Mouse (Mus musculus) ES-Bruce4 (cell line): ENCODE results near the gene Hist1h2bj. TPM values are rescaled to one million over a fixed set of nuclear protein-coding genes. Genes with fewer than 3 reads are reported as not detected.
A peak's percentile ranks its signal among the peaks of the same experiment; 100 is the strongest.
"Not testable (repeated sequence)": the region's sequence is repeated elsewhere in the genome, so short reads cannot be mapped to it uniquely, and the experiment has no call there.

Experiments
- H3K27ac ChIP-seq: 2 replicates; pipeline ENCODE4 v1.5.1; 2012; ENCODE audit warnings: low read length, inconsistent platforms; ENCODE audit not compliant: insufficient read depth
- H3K27me3 ChIP-seq: 2 replicates; pipeline ENCODE4 v1.6.1; 2012; ENCODE audit warnings: mild to moderate bottlenecking, low read length, inconsistent platforms; ENCODE audit not compliant: control insufficient read depth, poor library complexity, insufficient read depth, severe bottlenecking
- H3K36me3 ChIP-seq: 2 replicates; pipeline ENCODE4 v1.6.1; 2012; ENCODE audit warnings: inconsistent platforms, mild to moderate bottlenecking, low read length, moderate library complexity; ENCODE audit not compliant: control insufficient read depth, poor library complexity, insufficient read depth, severe bottlenecking
- H3K4me1 ChIP-seq: one replicate; pipeline ENCODE4 v1.8.1; 2011; ENCODE audit warnings: low read length; ENCODE audit not compliant: control insufficient read depth, insufficient read depth
- H3K4me3 ChIP-seq: 2 replicates; pipeline ENCODE4 v1.5.1; 2011; ENCODE audit warnings: low read depth, mild to moderate bottlenecking, low read length
- H3K9ac ChIP-seq: 2 replicates; pipeline ENCODE4 v1.6.1; 2012; ENCODE audit warnings: low read depth, mild to moderate bottlenecking, inconsistent platforms; ENCODE audit not compliant: poor library complexity, severe bottlenecking
- H3K9me3 ChIP-seq: replicated peaks from 2 replicates; pipeline ENCODE4 v1.6.1; 2012; ENCODE audit warnings: mild to moderate bottlenecking, low read length, inconsistent platforms; ENCODE audit not compliant: control insufficient read depth, poor library complexity, insufficient read depth, severe bottlenecking
- CTCF ChIP-seq: IDR thresholded peaks from one replicate; pipeline ENCODE4 v1.8.1; 2011; ENCODE audit warnings: low read depth, low read length
- EP300 ChIP-seq: IDR thresholded peaks from 2 replicates; pipeline ENCODE4 v1.6.1; 2011; ENCODE audit warnings: low read depth, low read length; ENCODE audit not compliant: insufficient read depth
- POLR2A ChIP-seq: IDR thresholded peaks from one replicate; pipeline ENCODE4 v1.8.1; 2011; ENCODE audit warnings: low read length; ENCODE audit not compliant: insufficient read depth
- polyA plus RNA-seq: library from polyadenylated mRNA; stranded (reverse); fragments of >200 nt; gene quantifications from 2 replicates; pipeline ENCODE4 v1.2.4, GENCODE M21; 2011; ENCODE audit warnings: low read depth; ENCODE audit not compliant: missing spikeins, insufficient read depth, insufficient read length

Gene Hist1h2bj
- 14.6 and 19.9 TPM in 2 replicates for polyA plus RNA-seq

DNA sequence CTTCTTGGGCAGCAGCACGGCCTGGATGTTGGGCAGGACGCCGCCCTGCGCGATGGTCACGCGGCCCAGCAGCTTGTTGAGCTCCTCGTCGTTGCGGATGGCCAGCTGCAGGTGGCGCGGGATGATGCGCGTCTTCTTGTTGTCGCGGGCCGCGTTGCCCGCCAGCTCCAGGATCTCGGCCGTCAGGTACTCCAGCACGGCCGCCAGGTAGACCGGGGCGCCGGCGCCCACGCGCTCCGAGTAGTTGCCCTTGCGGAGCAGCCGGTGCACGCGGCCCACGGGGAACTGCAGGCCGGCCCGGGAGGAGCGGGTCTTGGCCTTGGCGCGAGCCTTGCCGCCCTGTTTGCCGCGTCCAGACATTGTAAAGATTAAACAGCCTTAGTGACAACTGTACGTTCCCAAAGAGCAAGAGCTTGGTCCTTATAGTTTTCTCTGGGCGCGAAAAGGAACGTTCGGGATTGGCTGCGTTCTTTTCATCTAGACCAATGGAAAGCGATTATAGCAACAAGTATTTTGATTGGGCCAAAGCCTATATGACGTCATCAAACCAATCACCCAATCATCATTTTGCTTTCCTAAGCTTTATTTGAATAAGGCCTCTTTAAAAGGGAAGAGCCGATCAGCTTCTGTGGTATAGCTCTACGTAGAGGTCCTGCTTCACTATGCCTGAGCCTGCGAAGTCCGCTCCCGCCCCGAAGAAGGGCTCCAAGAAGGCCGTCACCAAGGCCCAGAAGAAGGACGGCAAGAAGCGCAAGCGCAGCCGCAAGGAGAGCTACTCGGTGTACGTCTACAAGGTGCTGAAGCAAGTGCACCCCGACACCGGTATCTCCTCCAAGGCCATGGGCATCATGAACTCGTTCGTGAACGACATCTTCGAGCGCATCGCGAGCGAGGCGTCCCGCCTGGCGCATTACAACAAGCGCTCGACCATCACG, at the start of gene Hist1h2bj, which contains the start of gene Hist1h2ag:
TSS of gene Hist1h2bj (plus strand) at position 647 of the 935 bp plus-strand sequence.
TSS of gene Hist1h2ag (minus strand) at position 377 of the 935 bp plus-strand sequence.
- not testable (repeated sequence) for H3K9me3 ChIP-seq, H3K27me3 ChIP-seq, H3K4me1 ChIP-seq, H3K36me3 ChIP-seq
- Histone ChIP-seq H3K9ac (peak within 1 kb of the TSS; percentile 88), H3K27ac (peak within 1 kb of the TSS; percentile 97), H3K4me3 (peak within 1 kb of the TSS; percentile 63)
- peak; percentile 97 for TF ChIP-seq POLR2A

DNA sequence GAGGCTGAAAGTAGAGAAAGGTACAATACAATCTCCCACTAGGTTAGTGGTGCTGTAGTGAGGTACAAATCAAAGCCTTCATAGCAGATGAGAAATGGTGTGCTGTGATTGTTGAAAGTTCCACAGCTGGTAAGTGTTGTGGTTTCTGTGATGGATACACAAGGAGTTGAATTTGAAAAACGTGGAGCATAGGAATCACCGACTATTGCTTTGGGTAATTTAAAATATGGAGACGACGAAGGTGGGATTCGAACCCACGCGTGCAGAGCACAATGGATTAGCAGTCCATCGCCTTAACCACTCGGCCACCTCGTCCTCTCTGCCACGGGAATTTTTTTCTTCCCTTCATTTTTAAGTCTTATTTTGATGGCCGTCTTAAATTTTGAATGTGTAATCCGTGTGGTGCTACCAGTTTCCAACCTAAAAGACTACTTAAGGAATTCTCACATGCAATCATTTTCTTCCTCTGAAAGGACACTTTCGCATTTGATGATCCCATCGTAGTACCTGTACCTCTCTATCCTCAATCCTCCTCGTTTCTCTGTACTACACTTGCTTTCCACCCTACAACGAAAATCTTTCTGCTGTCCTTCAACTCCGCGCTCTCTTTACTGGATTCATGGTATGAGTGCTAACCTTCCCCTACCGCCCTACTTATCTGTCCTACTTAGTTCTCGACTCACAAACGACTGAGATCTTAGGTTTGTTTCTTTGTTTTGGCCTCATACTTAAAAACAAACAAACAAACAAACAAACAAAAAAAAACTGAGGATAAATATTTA, 48.9 kb upstream of the Hist1h2bj start:
- H3K9me3 ChIP-seq: no peaks in the 10 kb centered on the region; the same call in 1 of the 2 replicates
- no peak overlapping the region for H3K27ac ChIP-seq
- peak overlapping the region; percentile 55 for H3K4me3 ChIP-seq
- peak overlapping the region; percentile 63 for H3K9ac ChIP-seq
- peaks cover 2% of the 10 kb centered on the region for H3K4me1 ChIP-seq
- TF ChIP-seq EP300 (no peak), CTCF (no peak), POLR2A (no peak)
- no peaks in the 10 kb centered on the region for H3K36me3 ChIP-seq
- peaks cover 8% of the 10 kb centered on the region for H3K27me3 ChIP-seq

DNA sequence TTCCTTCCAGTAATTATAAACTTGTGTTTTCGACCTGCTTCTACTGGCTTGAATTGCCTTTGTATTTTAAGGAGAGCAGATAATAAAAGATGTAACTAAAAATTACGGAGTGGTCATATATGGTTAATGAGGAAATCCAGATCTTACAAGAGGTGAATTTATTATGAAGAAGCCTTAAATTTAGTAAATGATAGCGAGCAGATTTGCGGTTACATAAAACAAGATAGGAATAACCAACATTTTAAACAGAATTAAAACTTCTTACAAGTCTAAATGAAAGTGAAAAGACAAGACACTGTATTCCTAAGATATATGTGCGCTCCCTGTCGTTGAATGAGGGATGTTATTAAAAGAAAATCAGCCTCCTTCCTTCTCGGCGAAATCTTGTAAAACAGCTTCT, 48.1 kb upstream of the Hist1h2bj start:
- H3K9ac ChIP-seq: peak overlapping the region; percentile 38
- peaks cover 9% of the 10 kb centered on the region for H3K27me3 ChIP-seq
- TF ChIP-seq POLR2A (no peak), CTCF (no peak), EP300 (no peak)
- H3K4me3 ChIP-seq: peak overlapping the region; percentile 64
- H3K36me3 ChIP-seq: no peaks in the 10 kb centered on the region
- H3K27ac ChIP-seq: no peak overlapping the region
- H3K4me1 ChIP-seq: peaks cover 2% of the 10 kb centered on the region
- H3K9me3 ChIP-seq: no peaks in the 10 kb centered on the region; the same call in 1 of the 2 replicates

DNA sequence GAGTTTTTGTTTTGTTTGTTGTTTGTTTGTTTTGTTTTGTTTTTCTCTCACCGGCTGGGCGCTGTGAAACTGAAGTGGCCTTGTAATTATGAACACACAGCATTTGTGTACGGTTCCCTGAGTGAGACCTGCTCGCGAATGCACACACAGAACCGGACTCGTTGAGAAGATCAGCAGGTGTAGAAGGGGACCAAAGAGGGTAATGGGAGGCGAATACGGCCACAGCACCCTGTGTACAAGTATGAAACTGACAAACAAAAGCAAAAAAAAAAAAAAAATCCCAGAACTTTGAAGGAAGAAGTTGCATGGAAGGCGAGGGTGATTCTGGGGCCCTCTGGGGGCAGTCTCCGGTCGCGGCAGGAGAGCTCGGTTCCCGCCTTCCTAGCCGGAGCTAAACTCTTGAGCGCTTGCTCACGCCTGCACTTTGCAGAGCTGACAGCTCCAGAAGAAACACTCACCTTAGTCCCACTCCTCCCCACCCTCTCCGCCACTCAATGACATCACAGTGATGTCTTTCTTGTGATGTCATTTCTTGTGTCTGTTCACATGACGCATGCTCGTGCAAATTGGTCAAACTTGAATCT, 47.6 kb upstream of the Hist1h2bj start:
- Histone ChIP-seq H3K9me3 (no peaks in the 10 kb centered on the region; the same call in 1 of the 2 replicates), H3K4me3 (peak overlapping the region; percentile 64), H3K27me3 (peaks cover 9% of the 10 kb centered on the region), H3K27ac (no peak overlapping the region), H3K4me1 (peaks cover 2% of the 10 kb centered on the region), H3K36me3 (no peaks in the 10 kb centered on the region), H3K9ac (peak overlapping the region; percentile 38)
- TF ChIP-seq POLR2A (no peak), EP300 (no peak), CTCF (no peak)

DNA sequence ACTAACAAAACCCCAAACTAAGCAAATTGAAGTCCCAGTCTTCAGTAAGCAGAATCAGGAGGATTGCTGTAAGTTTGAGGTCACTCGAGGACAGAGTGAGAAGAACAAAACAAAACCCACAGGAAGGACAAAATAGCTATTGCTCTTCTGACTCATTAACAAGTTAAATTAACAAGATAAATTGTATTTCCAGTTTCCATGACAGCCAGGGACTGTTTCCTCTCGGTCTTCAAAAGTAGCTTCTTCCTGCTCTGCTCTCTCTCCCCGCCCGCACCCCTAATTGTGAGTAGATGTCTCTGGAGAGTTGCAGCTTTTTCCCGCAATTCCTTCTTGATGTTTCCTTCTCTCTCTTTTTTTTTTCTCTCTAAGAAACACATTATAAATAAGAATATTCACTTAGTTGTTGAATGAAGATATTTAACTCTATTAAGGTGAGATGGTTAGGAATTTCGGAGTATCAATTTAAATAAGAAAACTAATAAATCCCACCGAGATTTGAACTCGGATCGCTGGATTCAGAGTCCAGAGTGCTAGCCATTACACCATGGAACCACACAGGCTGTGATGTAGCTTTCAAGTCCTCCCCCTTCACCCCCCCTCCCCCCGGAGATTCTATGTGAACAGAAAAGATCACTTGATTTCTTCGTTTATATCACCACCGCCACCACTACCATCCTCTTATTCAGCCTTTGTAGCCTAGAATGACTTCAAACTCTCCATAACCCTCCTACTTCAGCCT, 46.7 kb upstream of the Hist1h2bj start:
- Histone ChIP-seq H3K36me3 (no peaks in the 10 kb centered on the region), H3K27me3 (peaks cover 9% of the 10 kb centered on the region), H3K4me1 (peaks cover 2% of the 10 kb centered on the region), H3K4me3 (peak overlapping the region; percentile 75), H3K27ac (no peak overlapping the region), H3K9ac (peak overlapping the region; percentile 46), H3K9me3 (no peaks in the 10 kb centered on the region)
- TF ChIP-seq CTCF (no peak), POLR2A (no peak), EP300 (no peak)
